Mouse (Mus musculus): ENCODE measurements around the gene Tmcc2.

The Tmcc2 gene

GRCm38 (mm10) chr1:132391580-132392022, 520 bp upstream of the Tmcc2 start:
- DNase-seq (ENCODE audit: low read depth in 1 of 2, low spot score in 2 of 2) = no peak

GRCm38 (mm10) chr1:132389886-132390585, 1.0 kb downstream of the Tmcc2 start:
- DNase-seq (ENCODE audit: low read depth in 1 of 2, low spot score in 2 of 2) = no peak

- DNase-seq (ENCODE audit: low read depth in 1 of 2, low spot score in 2 of 2) = no peak
These were observed 2.0 kb downstream of the Tmcc2 start for GRCm38 (mm10) chr1:132388813-132389803.

GRCm38 (mm10) chr1:132387943-132388342, 3.1 kb downstream of the Tmcc2 start:
- DNase-seq (ENCODE audit: low read depth in 1 of 2, low spot score in 2 of 2) = no peak

GRCm38 (mm10) chr1:132386266-132386665, 4.8 kb downstream of the Tmcc2 start:
- DNase-seq (ENCODE audit: low read depth in 1 of 2, low spot score in 2 of 2) = no peak

- no peak for DNase-seq (ENCODE audit: low read depth in 1 of 2, low spot score in 2 of 2)
These were observed 5.4 kb downstream of the Tmcc2 start for GRCm38 (mm10) chr1:132385711-132386110.

GRCm38 (mm10) chr1:132385266-132385665, 5.8 kb downstream of the Tmcc2 start:
- no peak for DNase-seq (ENCODE audit: low read depth in 1 of 2, low spot score in 2 of 2)

- no peak for DNase-seq (ENCODE audit: low read depth in 1 of 2, low spot score in 2 of 2)
These were observed 7.0 kb downstream of the Tmcc2 start for GRCm38 (mm10) chr1:132384001-132384554.

- DNase-seq (ENCODE audit: low read depth in 1 of 2, low spot score in 2 of 2) = no peak
These were observed 9.2 kb downstream of the Tmcc2 start for GRCm38 (mm10) chr1:132381929-132382328.

GRCm38 (mm10) chr1:132380550-132381100, 10.5 kb downstream of the Tmcc2 start:
- no peak for DNase-seq (ENCODE audit: low read depth in 1 of 2, low spot score in 2 of 2)

GRCm38 (mm10) chr1:132377811-132378210, 13.3 kb downstream of the Tmcc2 start:
- no peak for DNase-seq (ENCODE audit: low read depth in 1 of 2, low spot score in 2 of 2)

GRCm38 (mm10) chr1:132377055-132377365, 14.1 kb downstream of the Tmcc2 start:
- DNase-seq (ENCODE audit: low read depth in 1 of 2, low spot score in 2 of 2) = no peak

- DNase-seq (ENCODE audit: low read depth in 1 of 2, low spot score in 2 of 2) = no peak
These were observed 14.6 kb downstream of the Tmcc2 start for GRCm38 (mm10) chr1:132376211-132377054.

- DNase-seq (ENCODE audit: low read depth in 1 of 2, low spot score in 2 of 2) = no peak
These were observed 15.8 kb downstream of the Tmcc2 start for GRCm38 (mm10) chr1:132375256-132375655.

- peak in 1 of 2 experiments; percentile 31 for DNase-seq (ENCODE audit: low read depth in 1 of 2, low spot score in 2 of 2)
These were observed 16.2 kb downstream of the Tmcc2 start for GRCm38 (mm10) chr1:132374873-132375244.

- no peak for DNase-seq (ENCODE audit: low read depth in 1 of 2, low spot score in 2 of 2)
These were observed 16.8 kb downstream of the Tmcc2 start for GRCm38 (mm10) chr1:132374140-132374872.

GRCm38 (mm10) chr1:132372896-132373534, 18.1 kb downstream of the Tmcc2 start:
- DNase-seq (ENCODE audit: low read depth in 1 of 2, low spot score in 2 of 2) = no peak

- no peak for DNase-seq (ENCODE audit: low read depth in 1 of 2, low spot score in 2 of 2)
These were observed 18.7 kb downstream of the Tmcc2 start for GRCm38 (mm10) chr1:132372354-132372753.

- no peak for DNase-seq (ENCODE audit: low read depth in 1 of 2, low spot score in 2 of 2)
These were observed 19.6 kb downstream of the Tmcc2 start for GRCm38 (mm10) chr1:132371298-132372081.
